Mouse (Mus musculus) cerebellum, postnatal 10 days (tissue): ENCODE measurements around the gene Papolb.

Experiments
- DNase-seq, 2 experiments: peaks; one replicate each; pipeline ENCODE4 v3.0.0; 2021; ENCODE audit warnings: mixed read lengths in 2 of 2

The Papolb gene

DNA sequence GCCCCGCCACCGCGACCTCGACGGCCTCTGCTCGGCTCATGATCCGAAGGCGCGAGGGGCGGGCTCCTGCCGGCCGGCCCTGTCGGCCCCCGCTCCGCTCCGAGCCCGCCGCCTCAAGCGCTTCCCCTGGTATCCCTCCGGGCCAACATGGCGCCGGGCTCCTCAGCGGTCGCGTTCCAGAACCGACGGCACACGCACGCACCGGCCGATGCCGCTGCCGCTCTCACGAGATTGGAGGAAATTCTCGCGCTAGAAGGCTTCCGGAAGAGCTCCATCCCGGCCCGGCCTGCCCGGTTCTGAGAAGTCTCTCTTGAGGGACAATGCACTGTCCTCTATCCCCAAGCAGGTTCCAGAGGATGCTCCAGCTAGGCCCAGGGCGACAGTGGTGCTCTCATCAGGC lies at the start of gene Papolb:
Gene Papolb, minus strand, starts transcription at position 162 of the 400 bp plus-strand sequence.
- DNase-seq, result no peak

- DNase-seq, result peak in 1 of 2 experiments; percentile 8
Observed at GRCm38 (mm10) chr5:142578192-142578591, 48.3 kb upstream of the Papolb start.

DNA sequence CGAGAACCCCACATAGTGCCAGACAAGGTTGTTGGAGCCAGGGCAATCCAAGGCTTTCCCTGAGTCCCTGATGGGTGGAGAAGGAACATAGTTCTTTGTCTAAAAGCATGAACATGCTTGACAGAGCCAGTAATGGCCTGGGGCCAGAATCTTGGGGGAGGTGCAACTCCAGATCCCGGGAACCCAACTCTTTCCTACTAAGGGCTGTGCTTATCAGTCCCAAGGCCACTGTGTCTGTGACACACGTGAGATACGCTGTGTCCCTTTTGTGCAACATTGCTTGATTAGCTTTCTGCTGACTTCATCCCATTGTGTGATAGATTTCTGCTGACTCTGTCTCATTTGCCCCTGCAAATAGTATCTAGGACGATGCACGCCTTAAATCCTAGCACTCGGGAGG lies 47.0 kb upstream of the Papolb start:
- DNase-seq, result peak; percentile 61

DNA sequence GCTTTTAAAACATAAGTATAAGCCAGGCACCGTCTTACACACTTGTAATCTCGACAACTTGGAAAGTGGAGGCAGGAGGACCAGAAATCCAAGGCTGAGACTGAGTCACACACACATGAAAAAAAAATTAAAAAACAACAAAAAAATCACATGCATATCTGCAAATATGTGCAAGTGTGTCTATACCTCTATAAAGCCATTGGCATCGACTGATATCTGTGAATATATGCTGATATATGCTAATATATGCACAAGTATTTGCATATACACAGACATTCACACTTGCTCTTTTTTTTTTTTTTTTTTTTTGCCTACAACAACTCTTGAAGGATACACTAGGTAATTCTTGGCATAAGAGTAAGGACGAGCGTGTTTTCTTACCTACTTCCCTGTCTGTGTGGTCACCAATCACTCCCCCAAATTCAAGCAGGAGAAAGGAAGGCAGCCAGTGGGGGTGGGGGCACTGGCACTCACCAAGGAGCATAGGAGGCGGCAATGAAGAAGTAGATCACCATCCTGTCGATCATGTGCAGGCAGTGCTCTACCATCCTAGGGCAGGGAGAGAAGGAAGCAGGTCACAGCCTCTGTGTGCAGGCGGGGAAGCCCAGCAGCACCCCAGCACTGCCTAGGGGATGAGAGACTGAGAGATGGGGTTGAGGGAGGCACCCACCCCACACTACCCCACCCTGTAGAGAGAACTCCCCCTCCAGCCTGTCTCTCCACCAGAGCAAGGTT lies 44.6 kb upstream of the Papolb start:
- no peak for DNase-seq

- DNase-seq, result peak; percentile 50 to 57
Observed at GRCm38 (mm10) chr5:142564606-142565005, 34.7 kb upstream of the Papolb start.

DNA sequence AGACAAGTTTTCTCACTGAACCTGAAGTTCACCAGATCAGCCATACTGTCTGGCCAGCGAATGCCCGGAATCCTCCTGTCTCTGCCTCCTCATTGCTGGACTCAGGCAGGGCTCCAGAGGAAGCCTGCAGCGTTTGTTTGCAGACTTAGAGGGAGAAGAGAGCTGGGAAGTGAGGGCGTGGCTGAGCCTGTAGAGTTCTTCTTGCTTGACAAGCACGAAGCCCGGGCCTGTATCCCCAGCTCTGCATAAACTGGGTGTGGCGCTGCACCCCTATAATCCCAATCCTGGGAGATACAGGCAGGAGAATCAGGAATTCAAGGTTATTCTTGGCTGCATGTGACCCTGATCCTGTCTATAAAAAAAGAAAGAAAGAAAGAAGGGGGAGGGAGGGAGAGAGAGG lies 30.4 kb upstream of the Papolb start:
- DNase-seq, result no peak

GRCm38 (mm10) chr5:142557397-142558067 lies 27.7 kb upstream of the Papolb start:
- DNase-seq, result peak; percentile 95 to 97

GRCm38 (mm10) chr5:142556721-142557120 lies 26.8 kb upstream of the Papolb start:
- peak in 1 of 2 experiments; percentile 31 for DNase-seq

- DNase-seq, result no peak
Observed at GRCm38 (mm10) chr5:142555866-142556265, 26.0 kb upstream of the Papolb start.

- peak; percentile 99 to 100 for DNase-seq
Observed at GRCm38 (mm10) chr5:142550706-142551652, 21.1 kb upstream of the Papolb start, which contains the start of gene Radil. TSS of gene Radil (minus strand) at chr5:142551098.

- peak; percentile 66 to 68 for DNase-seq
Observed at GRCm38 (mm10) chr5:142549961-142550705, 20.3 kb upstream of the Papolb start.

DNA sequence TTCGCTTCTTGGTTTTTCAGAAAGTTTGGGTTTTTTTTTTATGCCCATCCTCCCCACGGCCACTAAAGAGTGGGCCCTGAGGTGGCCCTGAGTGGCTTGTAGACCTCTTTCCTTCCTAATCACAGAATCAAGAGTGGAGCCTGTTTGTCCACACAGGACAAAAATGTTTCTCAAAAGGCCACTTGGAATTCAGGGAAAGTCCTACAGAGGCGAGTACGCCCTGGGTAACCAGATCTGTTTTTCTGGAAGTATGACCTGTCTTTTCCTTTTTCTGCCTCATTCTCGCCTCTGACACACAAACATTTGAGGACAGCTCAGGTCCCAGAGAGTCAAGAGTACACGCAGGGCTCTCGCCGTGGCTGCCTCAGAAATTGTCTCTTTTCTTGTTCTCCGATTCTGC lies 19.6 kb upstream of the Papolb start:
- no peak for DNase-seq

DNA sequence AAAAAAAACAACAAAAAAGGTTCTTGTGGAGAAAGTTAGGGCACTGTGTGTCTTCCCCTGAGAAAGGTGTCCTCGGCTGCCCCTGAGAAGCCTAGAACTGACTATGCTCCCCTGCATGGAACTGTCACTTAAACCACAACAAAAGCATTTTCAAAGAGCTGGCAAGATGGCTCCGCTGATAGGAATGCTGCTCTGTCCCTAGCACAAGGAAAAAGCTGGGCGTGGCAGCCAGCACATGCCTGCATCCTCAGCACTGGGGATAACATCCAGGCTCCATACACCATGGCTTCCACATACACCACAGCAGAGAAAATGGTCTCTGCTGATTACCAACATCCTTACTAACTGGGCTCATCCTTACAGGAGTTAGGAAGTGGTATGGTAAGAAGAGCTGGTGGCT lies 17.2 kb upstream of the Papolb start:
- no peak for DNase-seq

DNA sequence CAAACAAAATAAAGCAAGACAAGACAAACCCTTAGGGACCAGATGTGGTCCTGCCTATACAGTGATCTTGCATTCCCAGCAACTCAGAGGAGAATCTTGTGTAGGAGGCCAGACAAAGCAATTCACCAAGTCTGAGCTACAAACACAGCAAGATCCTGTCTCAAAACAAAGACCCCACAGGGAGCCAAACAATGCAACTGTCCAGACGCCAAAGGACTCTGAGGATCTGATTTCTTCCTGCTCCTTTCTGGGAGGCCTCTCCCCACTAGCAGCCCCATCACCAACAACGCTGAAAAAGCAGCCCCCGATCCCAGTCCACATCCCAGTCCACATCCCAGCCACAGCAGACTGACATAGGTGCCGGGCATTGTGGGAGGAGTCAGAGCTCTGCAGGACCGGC lies 16.5 kb upstream of the Papolb start:
- DNase-seq, result no peak

DNA sequence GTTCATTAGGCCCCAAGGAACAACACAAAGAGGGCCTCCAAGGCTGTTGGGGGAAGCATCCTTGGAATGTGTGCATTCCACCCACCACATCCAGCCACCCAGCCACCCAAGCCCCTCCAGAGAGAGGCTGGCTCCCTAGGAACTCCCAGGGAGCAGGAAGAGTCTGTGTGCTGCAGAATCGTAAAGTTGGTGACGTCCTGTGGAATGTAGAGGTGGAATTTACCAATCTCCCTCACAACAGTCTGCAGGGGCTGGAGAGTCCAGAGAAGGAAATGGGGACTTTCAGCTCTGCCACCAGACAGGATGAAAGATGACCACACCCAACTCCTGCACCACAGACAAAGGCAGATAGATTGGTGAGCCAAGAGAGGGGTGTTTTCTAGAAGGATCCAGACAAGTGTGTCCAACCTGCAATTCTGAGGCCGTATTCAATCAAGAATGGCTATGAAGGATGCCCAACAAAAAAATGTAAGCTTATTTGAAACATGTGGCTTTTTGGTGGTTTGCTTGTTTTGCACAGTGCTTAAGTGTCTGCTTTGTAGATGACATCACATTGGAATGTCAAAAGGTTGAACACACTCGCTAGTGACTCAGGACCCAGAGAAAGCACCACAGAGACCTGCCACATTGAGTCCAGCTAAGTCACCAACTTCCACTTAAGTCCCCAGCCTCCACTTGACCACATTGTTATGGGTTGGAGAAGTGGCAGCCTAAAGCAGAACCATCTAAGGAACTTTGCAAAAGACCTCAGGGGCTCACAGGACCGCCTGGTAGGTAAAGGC lies 15.3 kb upstream of the Papolb start:
- no peak for DNase-seq

DNA sequence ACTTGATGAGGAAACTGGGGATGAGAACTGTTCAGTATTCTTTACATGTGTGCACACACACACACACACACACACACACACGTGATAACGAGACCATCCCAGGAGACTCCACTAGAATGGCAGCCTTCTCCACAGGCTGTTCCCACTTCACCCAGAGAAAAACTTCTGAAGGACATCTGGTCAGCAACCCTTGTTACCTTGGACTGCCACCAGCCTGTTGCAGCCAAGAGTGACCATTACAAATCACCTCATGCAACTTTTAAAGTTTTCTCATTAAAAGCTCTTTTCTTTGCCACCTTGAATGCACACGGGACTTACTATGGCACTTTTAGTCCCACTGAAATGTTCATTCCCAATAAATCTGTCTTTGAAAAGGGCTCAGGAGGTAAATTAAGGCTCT lies 7.4 kb upstream of the Papolb start:
- DNase-seq, result no peak

DNA sequence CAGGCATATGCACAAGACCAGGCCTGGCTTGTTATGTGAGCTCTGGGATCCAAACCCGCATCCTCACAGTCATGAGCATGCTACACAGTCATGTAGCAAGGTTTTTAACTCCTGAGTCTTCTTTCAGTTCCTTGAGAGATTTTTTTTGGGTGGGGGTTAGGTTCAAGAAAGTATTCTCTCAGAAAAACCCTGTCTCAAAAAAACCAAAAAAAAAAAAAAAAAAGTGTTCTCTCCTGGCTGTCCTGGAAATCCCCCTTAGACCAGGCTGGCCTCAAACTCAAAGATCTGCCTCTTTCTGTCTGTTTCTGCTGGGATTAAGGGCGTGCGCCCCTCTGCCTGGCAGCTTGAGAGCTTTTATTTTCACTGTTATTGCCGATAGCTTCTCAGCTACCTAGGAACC lies 5.5 kb upstream of the Papolb start:
- DNase-seq, result no peak

DNA sequence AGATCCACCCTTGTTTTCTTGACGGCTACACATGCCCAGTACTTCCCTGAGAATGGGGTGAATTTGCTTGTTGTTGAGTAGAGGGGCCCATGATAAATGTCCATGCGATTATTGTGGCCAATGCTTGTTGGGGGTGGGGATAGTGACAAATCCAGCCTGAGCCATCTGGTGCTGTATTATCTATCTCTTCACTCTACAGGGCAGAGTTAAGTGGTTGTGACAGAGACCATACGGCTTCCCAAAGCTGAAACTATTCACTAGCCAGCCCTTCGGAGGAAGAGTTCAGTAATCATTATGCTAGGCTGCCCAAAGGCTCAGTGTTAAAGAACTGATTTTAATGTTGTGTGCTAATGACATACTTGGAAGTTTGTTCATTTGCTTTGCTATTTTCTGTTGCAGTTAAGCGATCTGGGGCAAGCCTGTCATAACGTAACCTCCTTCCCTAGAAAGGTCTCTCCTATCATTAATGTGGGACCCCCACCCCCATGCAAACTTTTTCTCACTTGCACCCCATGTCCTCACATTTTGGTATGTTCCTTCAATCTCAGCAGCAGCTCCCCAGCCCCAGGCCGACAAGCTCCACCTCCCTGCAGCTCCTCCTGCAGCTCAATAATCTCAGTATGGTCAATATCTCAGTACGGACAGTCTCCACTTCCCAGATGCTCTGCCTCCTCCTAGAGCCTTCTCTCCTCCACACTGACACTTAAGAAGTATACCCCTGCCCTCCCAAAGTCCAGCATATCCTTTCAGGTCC lies 5.0 kb downstream of the Papolb start:
- DNase-seq, result peak; percentile 87 to 88

DNA sequence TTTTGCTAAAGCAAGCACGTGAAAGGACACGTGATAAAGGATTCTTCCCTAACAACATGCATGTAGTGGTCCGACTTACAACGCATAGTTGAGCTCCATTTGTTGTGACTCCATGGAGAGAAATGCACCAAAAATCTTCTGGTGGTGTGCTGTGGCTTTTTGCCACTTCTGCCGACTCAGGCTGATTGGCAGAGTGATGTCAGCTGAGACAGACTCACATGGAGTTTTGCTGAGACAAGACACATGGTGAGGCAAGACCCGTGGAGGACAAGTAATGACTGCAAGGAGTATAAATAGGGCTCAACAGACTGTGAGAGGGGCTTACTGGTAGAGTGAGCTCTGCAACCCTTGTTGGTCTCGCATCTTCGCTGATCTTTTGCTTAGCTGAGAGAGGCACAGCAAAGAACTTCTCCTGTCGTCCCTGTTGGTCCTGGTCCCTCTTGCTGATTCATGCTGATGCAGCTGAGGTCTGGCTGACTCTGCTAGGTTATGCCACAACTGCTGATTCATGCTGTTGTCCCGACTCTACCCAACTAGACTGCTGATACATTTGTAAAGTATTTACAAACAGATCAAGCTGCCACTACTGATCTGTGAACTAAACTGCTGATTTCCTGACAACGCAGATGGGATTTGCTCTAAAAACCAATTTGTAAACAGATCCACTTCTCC lies 8.5 kb downstream of the Papolb start:
- DNase-seq, result no peak

DNA sequence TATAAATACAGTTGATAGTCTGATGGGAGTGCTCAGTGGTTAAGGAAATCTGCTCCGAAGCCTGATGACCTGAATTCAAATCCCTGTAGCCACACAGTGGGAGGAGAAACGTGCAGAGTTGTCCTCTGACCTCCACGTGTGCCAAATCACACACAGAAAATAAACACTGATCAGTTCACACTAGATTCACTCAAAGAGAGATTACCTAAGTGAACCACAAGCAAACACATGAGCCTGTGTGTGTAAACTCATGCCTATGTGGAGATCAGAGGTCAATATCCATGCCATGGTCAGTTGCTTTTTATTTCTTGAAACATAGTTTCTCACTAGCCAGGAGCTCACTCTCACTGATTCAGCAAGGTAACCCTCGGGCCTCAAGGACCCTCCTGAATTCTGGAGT lies 9.5 kb downstream of the Papolb start:
- DNase-seq, result no peak
